Mouse (Mus musculus): ENCODE measurements around the gene Selenoo.

The Selenoo gene

GRCm38 (mm10) chr15:89075478-89076147 is 13.3 kb upstream of the Selenoo start:
- in situ Hi-C loops (cut with MboI) = no loop called here

GRCm38 (mm10) chr15:89076156-89076731 is 12.6 kb upstream of the Selenoo start:
- in situ Hi-C loops (cut with MboI) = no loop called here

GRCm38 (mm10) chr15:89078208-89078836 is 10.6 kb upstream of the Selenoo start:
- in situ Hi-C loops (cut with MboI) = no loop called here

- in situ Hi-C loops (cut with MboI) = no loop called here
Observed at GRCm38 (mm10) chr15:89083906-89084305, 5.0 kb upstream of the Selenoo start.

GRCm38 (mm10) chr15:89084826-89085225 is 4.1 kb upstream of the Selenoo start:
- in situ Hi-C loops (cut with MboI) = no loop called here

- in situ Hi-C loops (cut with MboI) = no loop called here
Observed at GRCm38 (mm10) chr15:89089248-89090051, 566 bp downstream of the Selenoo start.

- in situ Hi-C loops (cut with MboI) = no loop called here
Observed at GRCm38 (mm10) chr15:89090662-89091061, 1.8 kb downstream of the Selenoo start.

GRCm38 (mm10) chr15:89092181-89092580 is 3.3 kb downstream of the Selenoo start:
- in situ Hi-C loops (cut with MboI) = no loop called here

GRCm38 (mm10) chr15:89097450-89097849 is 8.6 kb downstream of the Selenoo start:
- in situ Hi-C loops (cut with MboI) = no loop called here

- in situ Hi-C loops (cut with MboI) = no loop called here
Observed at GRCm38 (mm10) chr15:89098616-89099015, 9.7 kb downstream of the Selenoo start.

- in situ Hi-C loops (cut with MboI) = no loop called here
Observed at GRCm38 (mm10) chr15:89100823-89101222, 11.9 kb downstream of the Selenoo start.

GRCm38 (mm10) chr15:89102646-89103045 is 13.8 kb downstream of the Selenoo start:
- in situ Hi-C loops (cut with MboI) = no loop called here

GRCm38 (mm10) chr15:89103921-89104320 is 15.0 kb downstream of the Selenoo start:
- in situ Hi-C loops (cut with MboI) = no loop called here

GRCm38 (mm10) chr15:89104425-89104824 is 15.5 kb downstream of the Selenoo start:
- in situ Hi-C loops (cut with MboI) = no loop called here

GRCm38 (mm10) chr15:89106073-89106472 is 17.2 kb downstream of the Selenoo start:
- in situ Hi-C loops (cut with MboI) = no loop called here

- in situ Hi-C loops (cut with MboI) = no loop called here
Observed at GRCm38 (mm10) chr15:89106976-89107375, 18.1 kb downstream of the Selenoo start.

- in situ Hi-C loops (cut with MboI) = no loop called here
Observed at GRCm38 (mm10) chr15:89110147-89110546, 21.3 kb downstream of the Selenoo start.

GRCm38 (mm10) chr15:89118007-89118406 is 29.1 kb downstream of the Selenoo start:
- in situ Hi-C loops (cut with MboI) = no loop called here

GRCm38 (mm10) chr15:89122649-89123366 is 33.9 kb downstream of the Selenoo start, which contains the start of gene Tubgcp6:
Tubgcp6 (minus strand) TSS chr15:89123112.
- in situ Hi-C loops (cut with MboI) = no loop called here

- in situ Hi-C loops (cut with MboI) = no loop called here
Observed at GRCm38 (mm10) chr15:89123595-89123994, 34.7 kb downstream of the Selenoo start.

- in situ Hi-C loops (cut with MboI) = no loop called here
Observed at GRCm38 (mm10) chr15:89124312-89124711, 35.4 kb downstream of the Selenoo start.

- in situ Hi-C loops (cut with MboI) = no loop called here
Observed at GRCm38 (mm10) chr15:89125351-89125750, 36.5 kb downstream of the Selenoo start.
